Mouse (Mus musculus): Measurements from ENCODE around the gene Defb21.

Defb21 gene

DNA sequence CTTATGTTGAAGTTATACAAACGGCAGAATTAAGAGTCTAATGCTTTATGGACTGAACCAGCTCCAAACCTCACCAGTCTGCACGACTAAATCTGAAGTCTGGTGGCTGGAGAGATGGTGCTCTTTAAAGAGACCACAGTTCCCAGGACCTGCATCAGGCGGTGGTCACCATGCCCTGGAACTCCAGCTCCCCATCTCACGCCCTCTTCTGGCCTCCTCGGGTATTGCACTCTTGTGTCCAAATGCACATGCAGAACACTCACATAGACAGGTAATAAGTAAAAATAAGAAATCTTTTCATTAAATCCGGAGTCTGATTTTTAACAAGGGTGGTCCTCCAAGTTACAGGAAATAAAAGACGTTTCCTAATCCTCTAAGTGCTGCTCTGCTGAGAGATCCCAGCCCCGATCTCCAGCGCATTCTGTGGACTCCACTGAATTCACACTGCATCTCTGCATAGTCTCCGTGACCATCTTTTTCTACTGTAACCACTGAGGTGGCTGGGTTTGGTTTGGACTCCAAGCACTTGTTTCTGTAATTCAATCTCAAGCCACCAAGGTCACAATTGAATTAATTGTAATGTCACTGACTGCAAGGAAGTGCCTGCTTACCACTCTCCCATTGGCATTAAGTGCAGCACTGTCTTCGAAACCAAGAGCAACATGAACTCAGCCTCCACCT, at the start of gene Defb21:
Defb21 (plus strand) TSS at position 631 of the 681 bp plus-strand sequence.
- no peak for DNase-seq (ENCODE audit: low read depth in 1 of 2, low spot score in 2 of 2)

DNA sequence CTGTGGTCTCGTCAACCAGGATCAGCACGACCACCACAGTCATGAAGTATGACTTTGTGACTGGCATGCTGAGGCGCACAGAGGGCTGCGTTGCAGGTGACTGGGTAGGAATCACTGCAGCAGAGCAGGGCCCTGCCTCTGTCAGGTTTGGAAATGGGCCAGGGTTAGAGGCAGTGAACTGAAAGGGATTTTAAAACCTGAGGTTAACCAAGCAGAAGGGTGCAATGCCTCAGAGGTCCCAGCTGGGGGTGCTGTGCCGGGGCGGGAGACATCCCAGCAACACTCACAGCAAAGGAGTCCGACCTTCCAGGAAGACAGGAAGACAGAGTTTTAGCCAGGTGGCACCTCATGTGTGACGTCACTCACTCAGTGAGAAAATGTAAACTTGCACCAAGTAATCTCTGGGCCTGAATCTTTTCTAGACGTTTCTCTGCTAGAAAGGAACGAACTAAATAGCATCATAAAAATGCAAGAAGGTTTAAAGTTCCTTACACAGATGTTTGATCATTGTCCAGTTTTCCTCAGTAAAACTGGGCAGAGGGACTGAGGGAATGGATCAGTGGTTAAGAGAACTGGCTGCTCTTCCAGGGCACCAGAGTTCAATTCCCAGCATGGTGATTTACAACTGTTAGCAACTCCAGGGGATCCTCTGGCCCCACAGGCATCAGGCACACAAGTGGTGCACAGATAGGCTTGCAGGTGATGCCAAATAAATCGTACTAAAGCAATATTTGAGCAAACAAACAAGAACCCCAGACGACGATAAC, 32.4 kb upstream of the Defb21 start, which contains the start of gene Defb29:
Defb29 (minus strand) TSS at position 155 of the 767 bp plus-strand sequence.
- no peak for DNase-seq (ENCODE audit: low read depth in 1 of 2, low spot score in 2 of 2)

DNA sequence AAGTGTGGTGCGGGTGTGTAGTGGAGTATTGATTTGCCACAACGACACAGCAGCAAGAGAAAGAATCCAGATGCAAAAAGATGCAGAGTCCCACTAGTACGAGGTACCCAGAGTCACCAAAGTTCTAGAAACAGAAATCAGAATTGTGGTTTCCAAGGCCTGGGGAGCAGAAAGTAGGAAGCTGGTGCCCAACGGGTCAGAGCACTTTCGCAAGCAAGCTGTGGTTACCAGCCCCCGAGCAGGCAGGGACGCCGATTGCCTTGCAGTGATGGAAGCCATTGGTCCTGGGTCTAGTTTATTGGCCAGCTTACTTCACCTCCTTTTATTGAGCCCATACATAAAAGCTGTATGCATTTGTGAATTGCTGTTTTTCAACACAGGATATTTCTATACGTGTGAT, 30.6 kb upstream of the Defb21 start:
- peak; percentile 3 to 16 for DNase-seq (ENCODE audit: low read depth in 1 of 2, low spot score in 2 of 2)

DNA sequence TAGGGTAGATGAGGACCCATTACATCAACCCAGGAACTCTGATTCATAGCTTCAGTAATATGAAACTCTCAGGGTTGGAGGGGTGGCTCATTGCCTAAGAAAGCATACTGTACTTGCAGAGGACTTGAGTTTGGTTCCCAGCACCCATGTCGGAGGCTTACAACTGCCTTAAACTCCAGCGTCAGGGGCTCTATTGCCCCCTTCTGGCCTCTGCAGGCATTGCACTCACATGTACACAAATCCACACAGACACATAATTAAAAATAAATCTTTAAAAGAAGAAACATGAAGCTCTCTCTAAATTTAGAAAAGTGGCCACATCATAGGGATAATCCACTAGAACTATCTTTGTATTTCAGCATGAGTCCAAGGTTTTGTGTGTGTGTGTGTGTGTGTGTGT, 29.6 kb upstream of the Defb21 start:
- DNase-seq (ENCODE audit: low read depth in 1 of 2, low spot score in 2 of 2): no peak

- no peak for DNase-seq (ENCODE audit: low read depth in 1 of 2, low spot score in 2 of 2)
Observed at GRCm38 (mm10) chr2:152543478-152543877, 29.1 kb upstream of the Defb21 start.

DNA sequence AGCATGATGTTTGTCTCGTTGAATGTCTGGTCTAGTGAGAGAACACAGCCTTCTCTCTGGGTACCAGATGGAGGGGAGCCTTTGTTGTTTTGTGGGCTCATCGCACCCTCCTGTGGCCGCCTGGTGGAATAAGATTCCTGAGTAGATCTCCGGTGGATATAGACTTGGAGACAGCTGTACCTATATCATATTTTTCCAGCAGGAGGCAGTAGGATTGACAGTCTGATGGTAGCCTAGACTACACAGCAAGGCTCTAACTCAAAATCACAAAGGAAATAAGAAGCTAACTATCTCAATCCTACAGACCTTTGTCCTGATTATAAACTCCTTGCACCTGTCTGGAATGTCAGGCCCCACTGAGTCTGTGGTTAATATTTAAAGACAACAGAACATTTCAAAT, 27.9 kb upstream of the Defb21 start:
- no peak for DNase-seq (ENCODE audit: low read depth in 1 of 2, low spot score in 2 of 2)

GRCm38 (mm10) chr2:152548124-152548523, 24.4 kb upstream of the Defb21 start:
- no peak for DNase-seq (ENCODE audit: low read depth in 1 of 2, low spot score in 2 of 2)

DNA sequence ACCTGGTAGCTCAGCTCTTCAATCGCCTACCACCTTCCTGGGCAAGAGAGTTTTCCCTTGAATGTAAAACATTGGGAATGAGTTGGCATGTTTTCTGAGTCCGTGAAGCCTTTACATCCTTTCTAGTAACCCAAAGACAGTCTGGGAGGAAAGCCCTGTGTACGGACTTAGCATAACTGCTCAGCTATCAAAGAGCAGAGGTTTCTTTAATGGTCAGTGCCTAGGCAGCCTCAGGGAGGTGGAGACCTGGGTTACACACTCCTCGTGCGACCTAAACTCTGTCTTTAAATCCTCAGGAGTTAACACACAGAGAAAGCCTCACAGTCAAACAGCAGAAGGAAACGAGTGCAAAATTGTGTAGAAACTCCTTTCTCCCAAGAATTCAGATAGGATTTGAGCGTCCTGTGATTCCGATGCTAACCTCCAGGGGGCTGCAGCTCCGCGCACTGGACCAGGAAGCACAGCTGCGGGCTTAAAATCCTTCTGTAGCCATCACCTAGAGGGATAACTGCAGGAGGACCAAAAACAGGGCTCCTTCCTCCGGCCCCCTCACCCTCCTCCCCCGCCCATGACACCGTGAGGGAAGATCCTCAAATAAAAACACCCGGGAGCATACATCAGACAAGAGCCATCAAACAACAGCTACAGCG, 18.6 kb upstream of the Defb21 start:
- DNase-seq (ENCODE audit: low read depth in 1 of 2, low spot score in 2 of 2): no peak

DNA sequence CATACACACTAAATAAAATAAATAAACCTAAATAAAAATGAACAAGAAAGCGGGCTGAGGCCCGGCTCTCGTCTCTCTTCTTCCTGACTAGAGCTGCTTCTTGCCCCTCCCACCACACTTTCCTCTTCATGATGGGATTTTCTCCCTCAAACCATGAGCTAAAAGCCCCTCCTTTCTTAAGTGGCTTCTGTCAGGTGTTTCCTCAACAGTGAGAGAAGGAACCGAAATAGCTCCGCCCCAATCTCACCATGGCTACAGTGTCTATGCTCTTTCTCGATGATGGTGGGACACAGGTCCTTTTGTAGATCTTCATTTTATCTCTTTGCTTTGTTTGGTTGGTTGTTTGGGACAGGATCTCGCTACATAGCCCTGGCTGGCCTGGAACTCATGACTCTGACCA, 15.9 kb upstream of the Defb21 start:
- DNase-seq (ENCODE audit: low read depth in 1 of 2, low spot score in 2 of 2): no peak

- no peak for DNase-seq (ENCODE audit: low read depth in 1 of 2, low spot score in 2 of 2)
Observed at GRCm38 (mm10) chr2:152569038-152569437, 3.5 kb upstream of the Defb21 start, which contains the start of gene Gm17416. TSS of gene Gm17416 (plus strand) at chr2:152569338.

DNA sequence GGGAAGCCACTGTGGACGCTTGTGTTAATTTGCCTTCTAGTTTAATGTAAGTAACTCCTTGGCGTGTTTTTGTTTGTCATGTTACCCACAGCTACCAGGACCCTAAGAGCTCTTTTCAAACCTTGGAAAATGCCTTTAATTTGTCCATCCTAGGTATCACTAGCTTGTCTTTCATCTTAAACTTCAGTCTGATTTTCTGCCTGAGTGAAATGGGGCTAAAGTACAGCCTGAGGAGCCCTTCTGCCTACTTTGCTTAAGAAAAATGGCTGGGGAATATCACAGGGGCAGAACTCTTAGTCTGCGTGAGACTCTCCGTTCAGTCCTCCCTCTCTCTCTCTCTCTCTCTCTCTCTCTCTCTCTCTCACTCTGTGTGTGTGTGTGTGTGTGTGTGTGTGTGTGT, 2.7 kb upstream of the Defb21 start:
- DNase-seq (ENCODE audit: low read depth in 1 of 2, low spot score in 2 of 2): no peak

- DNase-seq (ENCODE audit: low read depth in 1 of 2, low spot score in 2 of 2): no peak
Observed at GRCm38 (mm10) chr2:152570313-152570712, 2.2 kb upstream of the Defb21 start.

- no peak for DNase-seq (ENCODE audit: low read depth in 1 of 2, low spot score in 2 of 2)
Observed at GRCm38 (mm10) chr2:152573484-152573883, 940 bp downstream of the Defb21 start.

- DNase-seq (ENCODE audit: low read depth in 1 of 2, low spot score in 2 of 2): no peak
Observed at GRCm38 (mm10) chr2:152580107-152580506, 7.6 kb downstream of the Defb21 start, which contains the start of gene Defb19. TSS of gene Defb19 (minus strand) at chr2:152580312.

DNA sequence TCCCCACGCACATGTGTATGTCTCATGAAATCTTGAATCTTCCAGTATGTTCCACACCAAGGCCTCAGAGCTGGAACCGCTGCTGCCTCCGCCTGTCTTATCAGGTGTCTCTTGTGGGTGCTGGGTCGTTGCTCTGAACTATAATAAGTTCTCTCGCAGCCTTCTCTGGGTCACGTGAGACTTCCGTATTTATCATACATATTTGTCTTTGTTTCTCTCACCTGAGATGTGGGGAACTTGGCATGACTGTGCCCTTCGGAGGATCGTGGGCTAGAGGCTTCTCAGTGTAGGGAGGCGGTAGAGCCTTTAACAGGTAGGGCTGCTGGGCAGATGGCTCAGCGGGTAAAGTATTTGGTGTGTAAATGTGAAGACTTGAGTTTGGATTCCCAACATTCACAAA, 8.1 kb downstream of the Defb21 start:
- no peak for DNase-seq (ENCODE audit: low read depth in 1 of 2, low spot score in 2 of 2)

- no peak for DNase-seq (ENCODE audit: low read depth in 1 of 2, low spot score in 2 of 2)
Observed at GRCm38 (mm10) chr2:152586926-152587560, 14.5 kb downstream of the Defb21 start.

- no peak for DNase-seq (ENCODE audit: low read depth in 1 of 2, low spot score in 2 of 2)
Observed at GRCm38 (mm10) chr2:152588450-152588849, 15.9 kb downstream of the Defb21 start.

DNA sequence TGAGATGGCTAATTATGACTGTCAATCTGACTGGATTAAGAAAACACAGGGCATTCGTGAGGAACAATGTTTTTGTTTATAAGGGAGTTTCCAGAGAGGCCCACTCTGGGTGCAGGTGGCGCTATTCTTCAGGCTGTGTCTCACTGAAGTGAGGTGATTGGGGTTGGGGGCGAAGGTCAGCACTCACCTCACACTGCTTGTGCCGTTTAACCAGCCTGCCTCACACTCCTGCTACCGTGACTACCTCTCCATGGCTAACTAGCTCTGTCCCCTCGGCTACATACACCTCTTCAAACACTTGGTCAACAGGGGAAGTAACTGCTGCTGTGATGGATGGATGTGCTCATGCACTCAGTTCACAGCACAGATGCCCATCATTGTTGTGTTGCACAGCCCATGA, 16.5 kb downstream of the Defb21 start:
- DNase-seq (ENCODE audit: low read depth in 1 of 2, low spot score in 2 of 2): no peak

- no peak for DNase-seq (ENCODE audit: low read depth in 1 of 2, low spot score in 2 of 2)
Observed at GRCm38 (mm10) chr2:152599299-152599698, 26.8 kb downstream of the Defb21 start, which contains the start of gene Defb45. TSS of gene Defb45 (minus strand) at chr2:152599399.

GRCm38 (mm10) chr2:152600076-152600475, 27.5 kb downstream of the Defb21 start:
- DNase-seq (ENCODE audit: low read depth in 1 of 2, low spot score in 2 of 2): no peak

- DNase-seq (ENCODE audit: low read depth in 1 of 2, low spot score in 2 of 2): no peak
Observed at GRCm38 (mm10) chr2:152601275-152601960, 28.9 kb downstream of the Defb21 start.

Data from monocyte, adult 2 months (primary cell).